Mouse (Mus musculus) limb, embryonic 13.5 days (tissue): Measurements from ENCODE around the gene Zfhx2. TPM values are rescaled to one million over a fixed set of nuclear protein-coding genes. Genes with fewer than 3 reads are reported as not detected.

ENCODE experiments used
- ATAC-seq: fragments of 200-750 bp; cut with Nextera tagmentation; 2 replicates; pipeline ENCODE4 v1.8.0; 2017; ENCODE audit warnings: low read depth, moderate number of reproducible peaks, moderate TSS enrichment; ENCODE audit not compliant: low FRiP score
- H3K27ac ChIP-seq: fragments of 300-500 bp; sonication (generic); 2 replicates; pipeline ENCODE4 v1.5.1; 2015; ENCODE audit warnings: inconsistent platforms, mild to moderate bottlenecking, moderate library complexity
- H3K27me3 ChIP-seq: fragments of 300-500 bp; sonication (generic); 2 replicates; pipeline ENCODE4 v1.6.1; 2015; ENCODE audit warnings: mild to moderate bottlenecking, inconsistent platforms
- H3K36me3 ChIP-seq: fragments of 300-500 bp; sonication (generic); 2 replicates; pipeline ENCODE4 v1.6.1; 2015; ENCODE audit warnings: inconsistent platforms, mild to moderate bottlenecking, moderate library complexity
- H3K4me1 ChIP-seq: fragments of 300-500 bp; sonication (generic); 2 replicates; pipeline ENCODE4 v1.6.1; 2015; ENCODE audit warnings: inconsistent platforms
- H3K4me2 ChIP-seq: fragments of 300-500 bp; sonication (generic); replicated peaks from 2 replicates; pipeline ENCODE4 v1.6.1; 2015; ENCODE audit warnings: inconsistent platforms, mild to moderate bottlenecking, moderate library complexity
- H3K4me3 ChIP-seq: fragments of 300-500 bp; sonication (generic); 2 replicates; pipeline ENCODE4 v1.5.1; 2015; ENCODE audit warnings: moderate library complexity, mild to moderate bottlenecking, inconsistent platforms
- H3K9ac ChIP-seq: fragments of 300-500 bp; sonication (generic); 2 replicates; pipeline ENCODE4 v1.6.1; 2015; ENCODE audit warnings: mild to moderate bottlenecking, inconsistent platforms
- H3K9me3 ChIP-seq: fragments of 300-500 bp; sonication (generic); 2 replicates; pipeline ENCODE4 v1.6.1; 2016; ENCODE audit warnings: inconsistent platforms
- WGBS: fragments of 180-500 bp; shearing (Covaris S2); methylation state at CpG from one replicate; pipeline ENCODE4 v1.1.7; 2015; 5-methylcytosine and 5-hydroxymethylcytosine counted together
- polyA plus RNA-seq: library from polyadenylated mRNA; unstranded; fragments of >200 nt; fragmentation: Nextera tagmentation; extraction: Ambion mirVana; gene quantifications from 2 replicates; pipeline ENCODE4 v1.2.1, GENCODE M21; 2015

Zfhx2 gene
- polyA plus RNA-seq, 1 experiment from 2014 or later, result 6.2 TPM

DNA sequence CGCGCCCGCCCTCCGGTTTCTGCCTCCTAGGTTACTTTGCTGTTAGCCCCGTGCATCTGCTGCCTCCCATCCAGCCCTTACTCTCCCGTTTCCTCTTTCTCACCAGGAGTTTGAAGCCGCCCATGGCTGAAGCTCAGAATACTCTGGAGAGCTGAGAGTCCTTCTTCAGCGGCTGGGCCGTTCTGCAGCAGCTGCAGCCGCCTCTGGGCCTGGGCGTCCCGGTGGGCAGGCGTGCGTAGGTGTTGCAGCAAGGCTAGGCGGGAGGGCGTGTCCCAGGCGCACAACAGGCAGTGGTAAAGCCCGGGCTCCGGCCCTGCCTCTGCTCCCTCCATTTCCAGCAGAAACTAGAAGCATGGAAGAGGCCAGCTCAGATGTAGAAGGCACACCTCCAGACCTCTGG is 20.4 kb downstream of the Zfhx2 start:
- H3K36me3 ChIP-seq, result peaks cover 46% of the 10 kb centered on the region
- ATAC-seq, result 0 out of 2 replicates have a peak, but pooled peaks have one; percentile 45
- 15% methylated on average over 19 of the region's 19 CpGs for WGBS
- H3K9ac ChIP-seq, result peak overlapping the region; percentile 54
- peaks cover 20% of the 10 kb centered on the region for H3K4me1 ChIP-seq
- H3K4me3 ChIP-seq, result peak overlapping the region; percentile 22
- peak overlapping the region; percentile 55 for H3K4me2 ChIP-seq
- H3K27me3 ChIP-seq, result peaks cover 4% of the 10 kb centered on the region; the same call in 1 of the 2 replicates
- no peaks in the 10 kb centered on the region for H3K9me3 ChIP-seq
- H3K27ac ChIP-seq, result no peak overlapping the region

DNA sequence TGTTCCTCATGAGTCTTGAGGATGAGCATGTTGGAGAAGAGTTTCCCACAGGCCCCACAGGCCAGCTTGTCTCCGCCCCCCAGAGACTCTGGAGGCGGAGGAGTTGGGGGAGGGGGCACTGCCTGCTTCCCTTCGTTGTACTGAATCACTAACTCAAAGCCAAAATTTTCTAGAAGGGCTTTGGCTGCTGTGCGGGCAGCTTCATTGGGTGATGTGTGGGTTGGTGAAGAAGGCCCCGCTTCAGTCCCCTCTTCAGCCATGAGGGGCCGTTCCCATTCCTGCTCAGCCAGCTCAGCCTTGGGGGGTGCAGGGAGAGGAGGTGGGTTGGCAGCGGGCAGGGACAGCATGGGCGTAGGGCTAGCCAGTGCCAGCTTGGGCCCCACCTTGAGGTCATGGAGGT is 26.1 kb downstream of the Zfhx2 start:
- H3K27me3 ChIP-seq, result no peaks in the 10 kb centered on the region
- no peak overlapping the region for H3K4me3 ChIP-seq
- H3K9ac ChIP-seq, result no peak overlapping the region
- peaks cover 42% of the 10 kb centered on the region for H3K36me3 ChIP-seq
- H3K27ac ChIP-seq, result no peak overlapping the region
- H3K4me1 ChIP-seq, result peaks cover 25% of the 10 kb centered on the region
- ATAC-seq, result no peak
- 88% methylated on average over 8 of the region's 8 CpGs for WGBS
- H3K4me2 ChIP-seq, result no peak overlapping the region
- no peaks in the 10 kb centered on the region for H3K9me3 ChIP-seq

DNA sequence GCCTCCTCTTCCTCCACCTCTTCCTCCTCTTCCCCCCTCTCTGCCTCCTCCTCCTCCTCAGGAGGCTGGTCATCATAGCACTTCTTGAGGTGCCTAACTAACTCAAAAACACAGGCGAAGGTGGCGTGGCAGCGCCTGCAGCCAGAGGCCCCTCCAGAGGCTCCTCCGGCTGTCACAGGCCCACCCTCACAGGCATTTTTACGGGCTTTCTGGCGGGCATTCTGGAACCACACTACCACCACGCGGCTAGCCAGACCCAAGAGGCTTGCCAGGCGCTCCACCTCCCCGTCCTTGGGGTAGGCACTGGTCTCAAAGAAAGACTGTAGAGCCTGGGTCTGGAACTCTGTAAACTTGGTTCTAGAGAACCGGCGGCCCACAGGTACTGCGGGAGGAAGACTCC is 26.7 kb downstream of the Zfhx2 start:
- Histone ChIP-seq H3K4me2 (no peak overlapping the region), H3K9me3 (no peaks in the 10 kb centered on the region), H3K27ac (no peak overlapping the region), H3K4me3 (no peak overlapping the region), H3K4me1 (peaks cover 29% of the 10 kb centered on the region), H3K27me3 (no peaks in the 10 kb centered on the region), H3K36me3 (peaks cover 42% of the 10 kb centered on the region), H3K9ac (no peak overlapping the region)
- WGBS, result 81% methylated on average over 13 of the region's 13 CpGs
- ATAC-seq, result no peak

DNA sequence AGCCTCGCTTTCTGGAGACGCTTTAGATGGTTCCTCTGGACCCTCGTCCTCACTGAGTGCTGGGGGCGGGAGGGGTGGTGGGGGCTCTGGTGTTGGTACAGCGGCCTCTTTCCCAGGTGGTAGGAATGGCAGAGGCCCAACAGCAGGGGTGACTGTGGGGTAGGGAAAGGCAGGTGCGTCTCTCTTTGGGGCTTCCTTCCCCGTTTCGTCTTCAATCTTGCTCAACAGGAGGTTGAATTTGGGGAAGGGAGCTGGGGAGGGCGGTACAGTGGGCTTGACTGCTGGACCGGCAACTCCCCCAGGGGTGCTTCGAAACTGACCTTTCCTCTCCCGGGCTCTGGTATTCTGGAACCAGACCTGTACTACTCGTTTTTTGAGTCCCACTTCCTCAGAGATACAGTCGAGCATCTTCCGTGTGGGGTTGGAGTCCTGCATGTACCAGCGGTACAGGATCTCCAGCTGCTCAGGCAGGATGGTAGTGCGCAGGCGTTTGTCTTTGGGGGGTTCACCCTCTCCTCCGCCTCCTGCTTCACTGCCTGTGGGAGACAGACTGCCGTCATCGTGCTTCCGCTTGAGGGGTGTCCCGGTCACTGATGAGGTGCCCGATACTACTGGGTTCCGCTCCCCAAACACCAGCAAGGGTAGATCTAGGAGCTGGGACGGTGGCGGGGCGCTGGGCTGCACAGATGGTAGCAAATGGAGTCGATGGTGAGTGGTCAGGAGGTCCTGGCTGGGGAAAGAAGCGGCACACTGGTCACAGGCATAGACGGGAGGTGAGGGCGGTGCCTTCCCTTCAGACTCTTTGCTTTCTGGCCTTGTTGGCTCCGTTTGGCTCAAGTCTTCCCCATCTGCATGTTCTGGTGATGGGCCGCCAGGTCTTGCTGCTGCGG is 27.4 kb downstream of the Zfhx2 start:
- H3K4me2 ChIP-seq, result no peak overlapping the region
- no peak overlapping the region for H3K9ac ChIP-seq
- peaks cover 37% of the 10 kb centered on the region for H3K36me3 ChIP-seq
- H3K9me3 ChIP-seq, result no peaks in the 10 kb centered on the region
- peaks cover 29% of the 10 kb centered on the region for H3K4me1 ChIP-seq
- no peak overlapping the region for H3K27ac ChIP-seq
- H3K4me3 ChIP-seq, result no peak overlapping the region
- H3K27me3 ChIP-seq, result no peaks in the 10 kb centered on the region
- WGBS, result 75% methylated on average over 35 of the region's 35 CpGs
- ATAC-seq, result no peak

DNA sequence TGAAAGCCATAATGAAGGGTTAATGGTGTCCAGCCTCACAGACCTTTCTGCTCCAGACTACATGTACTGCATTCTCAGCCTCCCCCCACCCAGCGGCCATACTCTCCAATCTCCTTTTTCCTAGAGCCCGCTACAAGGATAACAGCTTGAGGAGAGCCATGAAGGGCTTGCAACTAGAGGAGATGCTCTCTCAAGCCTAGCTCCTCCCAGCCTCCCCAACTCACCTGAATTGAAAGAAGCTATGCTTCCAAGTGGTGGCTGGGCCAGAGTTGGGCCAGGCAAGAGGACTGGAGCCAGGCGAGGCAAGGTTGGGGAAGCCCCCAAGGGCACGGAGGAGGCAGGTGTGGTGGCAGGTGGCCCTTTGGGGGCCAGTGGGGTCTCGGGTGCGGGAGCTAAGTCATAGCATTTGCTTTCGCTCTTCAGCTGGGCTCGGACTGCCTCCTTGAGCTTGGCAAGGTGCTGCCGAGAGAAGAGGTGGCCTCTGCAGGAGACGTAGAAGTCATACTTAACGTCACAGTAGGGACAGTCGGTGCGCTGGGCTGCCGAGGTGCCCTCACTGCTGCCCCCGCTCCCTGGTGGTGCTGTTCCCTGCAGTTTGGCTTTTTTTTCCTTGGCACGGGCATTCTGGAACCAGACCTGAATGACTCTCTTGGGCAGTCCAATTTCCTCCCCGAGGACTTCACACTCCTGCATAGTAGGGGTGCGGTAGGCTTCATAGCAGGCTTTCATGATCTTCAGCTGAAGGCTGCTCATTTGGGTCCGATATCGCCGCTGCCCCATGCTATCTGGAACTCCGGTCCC is 28.3 kb downstream of the Zfhx2 start:
- 83% methylated on average over 22 of the region's 22 CpGs for WGBS
- Histone ChIP-seq H3K4me2 (no peak overlapping the region), H3K4me1 (peaks cover 29% of the 10 kb centered on the region), H3K9ac (no peak overlapping the region), H3K27ac (no peak overlapping the region), H3K27me3 (no peaks in the 10 kb centered on the region), H3K9me3 (no peaks in the 10 kb centered on the region), H3K4me3 (no peak overlapping the region), H3K36me3 (peaks cover 37% of the 10 kb centered on the region)
- no peak for ATAC-seq

DNA sequence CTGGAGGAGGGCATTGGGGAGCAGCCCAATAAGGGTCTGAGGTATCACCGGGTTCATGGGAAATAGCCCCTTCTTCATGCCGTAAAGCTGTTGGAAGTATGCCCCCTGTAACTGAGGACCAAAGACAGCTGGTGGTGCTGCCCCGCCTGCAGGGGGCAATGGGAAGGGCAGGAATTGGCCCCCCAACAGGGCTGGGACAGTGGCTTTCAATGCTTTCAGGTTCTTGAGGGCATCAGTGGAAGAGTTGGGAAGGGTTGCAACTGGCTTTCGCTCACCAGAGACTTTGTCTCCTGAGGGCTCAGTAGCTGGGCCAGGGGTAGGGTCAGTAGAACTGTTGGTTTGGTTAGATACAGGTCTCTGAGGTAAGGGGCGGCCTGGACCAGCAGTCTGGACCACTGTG is 29.0 kb downstream of the Zfhx2 start:
- Histone ChIP-seq H3K27ac (no peak overlapping the region; the same call in 1 of the 2 replicates), H3K4me1 (peaks cover 29% of the 10 kb centered on the region), H3K4me3 (peak overlapping the region; percentile 21; the same call in 1 of the 2 replicates), H3K4me2 (peak overlapping the region; percentile 58), H3K27me3 (no peaks in the 10 kb centered on the region), H3K9ac (peak overlapping the region; percentile 39; the same call in 1 of the 2 replicates), H3K36me3 (peaks cover 31% of the 10 kb centered on the region), H3K9me3 (no peaks in the 10 kb centered on the region)
- WGBS, result 81% methylated on average over 5 of the region's 5 CpGs
- ATAC-seq, result no peak

DNA sequence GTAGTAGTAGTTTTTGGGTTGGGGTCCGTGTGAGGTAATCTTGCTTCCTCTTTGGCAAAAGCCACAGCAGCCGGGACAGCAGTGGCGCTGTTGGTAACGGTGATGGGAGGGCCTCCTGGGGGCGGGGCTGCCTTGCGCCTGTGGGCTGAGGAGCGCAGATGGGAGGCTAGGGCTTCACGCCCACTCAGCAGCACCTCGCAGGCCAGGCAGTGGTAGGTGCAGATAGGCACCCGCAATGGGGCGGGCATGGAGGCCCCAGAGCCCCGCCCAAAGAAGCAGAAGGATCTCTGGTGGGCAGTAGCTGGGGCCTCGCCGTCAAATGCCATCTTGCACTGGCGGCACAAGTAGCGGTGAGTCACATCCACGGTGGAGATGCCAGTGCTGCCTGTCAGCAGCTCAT is 29.5 kb downstream of the Zfhx2 start:
- Histone ChIP-seq H3K27me3 (no peaks in the 10 kb centered on the region), H3K4me1 (peaks cover 29% of the 10 kb centered on the region), H3K36me3 (peaks cover 27% of the 10 kb centered on the region), H3K4me2 (peak overlapping the region; percentile 58), H3K4me3 (peak overlapping the region; percentile 21), H3K9ac (peak overlapping the region; percentile 39; the same call in 1 of the 2 replicates), H3K27ac (peak overlapping the region; percentile 55; the same call in 1 of the 2 replicates), H3K9me3 (no peaks in the 10 kb centered on the region)
- 13% methylated on average over 17 of the region's 17 CpGs for WGBS
- peak; percentile 63; the same call in 1 of the 2 replicates for ATAC-seq

DNA sequence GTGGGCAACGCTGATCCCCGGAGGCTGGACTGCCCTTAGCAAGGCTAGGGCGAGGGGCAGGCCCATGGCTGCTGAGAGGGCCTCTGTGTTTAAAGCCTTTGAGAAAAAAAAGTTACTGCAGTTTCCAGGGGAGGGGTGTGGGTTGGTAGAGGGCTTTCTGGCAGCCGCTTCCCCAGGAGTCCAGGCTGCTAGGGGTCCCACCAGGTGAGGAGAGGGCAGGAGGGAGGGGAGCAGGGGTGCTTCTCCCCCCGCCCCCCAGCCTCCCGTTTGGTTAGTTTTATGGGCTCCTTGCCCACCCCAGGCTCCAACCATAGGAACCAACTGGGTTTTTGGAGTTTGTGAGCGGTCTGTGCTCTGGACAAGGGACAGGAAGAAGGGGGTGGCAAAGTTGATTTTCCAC is 30.3 kb downstream of the Zfhx2 start:
- peak overlapping the region; percentile 55 for H3K27ac ChIP-seq
- no peak overlapping the region for H3K4me3 ChIP-seq
- no peaks in the 10 kb centered on the region for H3K27me3 ChIP-seq
- WGBS, result 27% methylated on average over 7 of the region's 7 CpGs
- 0 out of 2 replicates have a peak overlapping the region, but pooled peaks have one; percentile 39 for H3K9ac ChIP-seq
- 0 out of 2 replicates have a peak, but pooled peaks have one; percentile 33 for ATAC-seq
- peak overlapping the region; percentile 58 for H3K4me2 ChIP-seq
- no peaks in the 10 kb centered on the region for H3K9me3 ChIP-seq
- peaks cover 29% of the 10 kb centered on the region for H3K4me1 ChIP-seq
- peaks cover 20% of the 10 kb centered on the region for H3K36me3 ChIP-seq

DNA sequence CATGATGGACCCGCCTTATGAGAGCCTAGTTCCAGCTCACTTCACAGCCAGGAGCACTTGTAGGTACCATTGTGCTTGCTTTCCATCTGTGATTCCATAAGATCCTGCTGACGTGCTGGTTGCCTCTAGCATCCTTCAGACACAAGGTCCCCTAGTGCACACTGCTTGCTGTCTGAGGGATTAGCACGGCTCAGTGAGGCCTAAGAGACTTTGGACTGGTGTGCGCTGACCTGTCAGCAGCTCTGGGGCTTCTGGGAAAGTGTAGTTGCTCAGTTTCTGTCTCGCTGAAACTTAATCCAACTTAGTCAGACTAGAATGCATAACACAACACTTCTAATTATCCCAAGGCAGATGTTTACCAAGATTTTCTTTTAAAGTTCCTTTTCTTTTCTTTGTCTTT is 32.2 kb downstream of the Zfhx2 start:
- no peak for ATAC-seq
- no peaks in the 10 kb centered on the region for H3K9me3 ChIP-seq
- H3K4me2 ChIP-seq, result no peak overlapping the region
- peaks cover 29% of the 10 kb centered on the region for H3K4me1 ChIP-seq
- H3K27me3 ChIP-seq, result no peaks in the 10 kb centered on the region
- no peak overlapping the region for H3K9ac ChIP-seq
- H3K4me3 ChIP-seq, result no peak overlapping the region
- 67% methylated on average over 5 of the region's 5 CpGs for WGBS
- H3K36me3 ChIP-seq, result peaks cover 2% of the 10 kb centered on the region
- H3K27ac ChIP-seq, result no peak overlapping the region

DNA sequence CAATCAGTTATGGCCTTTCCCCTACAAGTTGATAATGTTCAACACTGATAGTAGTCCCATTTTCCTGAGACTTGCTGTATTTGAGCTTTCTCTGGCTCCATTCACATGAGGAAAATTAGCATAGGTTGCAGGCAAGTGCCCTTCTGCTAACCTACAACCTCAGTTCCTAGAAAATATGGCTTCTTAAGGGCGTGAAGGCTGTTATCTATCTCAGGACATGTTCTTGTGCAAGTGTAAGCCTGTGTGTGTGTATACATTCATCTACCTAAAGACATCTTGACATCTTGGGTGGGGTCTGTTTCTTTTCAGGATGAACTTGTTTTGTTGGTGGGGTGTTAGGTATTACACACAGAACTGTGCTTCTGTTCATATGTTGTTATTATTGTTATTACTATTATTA is 33.1 kb downstream of the Zfhx2 start:
- no peak overlapping the region for H3K27ac ChIP-seq
- 70% methylated on average over 1 of the region's 1 CpGs for WGBS
- no peaks in the 10 kb centered on the region for H3K27me3 ChIP-seq
- no peaks in the 10 kb centered on the region; the same call in 1 of the 2 replicates for H3K36me3 ChIP-seq
- no peak overlapping the region for H3K4me3 ChIP-seq
- H3K4me1 ChIP-seq, result peaks cover 29% of the 10 kb centered on the region
- H3K4me2 ChIP-seq, result no peak overlapping the region
- ATAC-seq, result no peak
- no peak overlapping the region for H3K9ac ChIP-seq
- H3K9me3 ChIP-seq, result no peaks in the 10 kb centered on the region

DNA sequence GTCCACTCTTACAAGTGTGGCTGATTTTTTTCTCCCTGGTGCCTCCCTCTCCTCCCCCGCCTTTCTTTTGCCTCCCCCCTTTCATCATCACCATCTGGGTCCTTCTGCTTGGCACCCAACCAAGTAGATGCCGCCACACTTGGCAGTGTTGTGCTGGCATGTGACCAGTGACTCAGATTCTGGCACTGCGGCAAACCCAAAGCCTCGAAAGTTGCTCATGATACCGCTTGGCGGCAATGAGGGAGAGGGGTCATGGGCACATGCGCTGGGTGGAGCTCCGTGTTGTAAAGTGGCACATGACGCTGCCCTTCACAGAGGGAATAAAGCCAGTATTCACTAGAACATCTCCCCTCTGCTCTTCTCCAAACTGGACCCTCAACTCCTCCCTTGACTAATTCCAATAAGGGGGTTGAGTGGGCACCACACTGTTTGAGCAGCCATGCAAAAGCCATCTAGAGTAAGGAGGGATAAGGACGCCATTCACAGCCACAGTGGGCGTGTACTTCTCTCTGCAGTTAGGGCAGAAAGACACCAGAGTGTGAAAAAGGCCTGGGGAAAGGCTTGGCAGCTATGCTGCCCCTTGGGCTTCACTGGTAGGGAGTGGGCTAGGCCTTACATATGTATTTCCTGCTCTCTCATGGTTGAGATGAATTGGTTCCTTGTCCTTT is 36.8 kb downstream of the Zfhx2 start:
- H3K27me3 ChIP-seq, result no peaks in the 10 kb centered on the region
- H3K4me1 ChIP-seq, result 0 out of 2 replicates have a peak, but pooled peaks cover 5% of the 10 kb centered on the region
- no peak overlapping the region for H3K9ac ChIP-seq
- H3K4me3 ChIP-seq, result no peak overlapping the region
- no peak overlapping the region for H3K27ac ChIP-seq
- no peak for ATAC-seq
- no peaks in the 10 kb centered on the region for H3K9me3 ChIP-seq
- H3K36me3 ChIP-seq, result no peaks in the 10 kb centered on the region
- WGBS, result 83% methylated on average over 11 of the region's 11 CpGs
- H3K4me2 ChIP-seq, result no peak overlapping the region
